In genomic region chr1:154729269-154729980, GRCm38 (mm10) we compare ENCODE assay signal across 10 mouse cellular contexts.
DNase-seq lines count a peak whose midpoint lies in the region; ATAC-seq and TF ChIP-seq lines count a peak whose summit lies in the region.
"Had no signal": no experiment of that assay in that cellular context is flagged by ENCODE, and none has a peak within 500 bp of the region (broad histone marks: within the 10 kb centered on the region; RNA-seq: fewer than 3 reads in every experiment).

No protein-coding gene starts in this region.

- intact Hi-C loops in heart, postnatal 14 days (cut with DNase I) = loop anchor here (1.0 kb wide), 1 partner anchor 448 kb away; no protein-coding TSS in a partner anchor
- intact Hi-C loops in left cerebral cortex, adult 2 months (cut with DNase I) = loop anchor here (1.0 to 5.0 kb wide), 6 partner anchors 197 to 832 kb away; partner anchors contain the start of gene Glul

- peak; percentile 94 for TF ChIP-seq CTCF in left cerebral cortex, adult 2 months (IDR thresholded peaks at IDR 0.05)

- no peaks in the 10 kb centered on the region for H3K9me3 ChIP-seq in midbrain, embryonic 14.5 days (ENCODE audit: control insufficient read depth, low read length)
- no peaks in the 10 kb centered on the region for H3K9me3 ChIP-seq in midbrain, embryonic 16.5 days (replicated peaks; ENCODE audit: control insufficient read depth, low read length, poor library complexity, severe bottlenecking)
- H3K9me3 ChIP-seq in embryonic facial prominence, embryonic 14.5 days (ENCODE audit: control insufficient read depth, low read length) = no peaks in the 10 kb centered on the region
- H3K9me3 ChIP-seq: neural tube, embryonic 12.5 days had no signal

- peaks cover 14% of the 10 kb centered on the region for H3K4me1 ChIP-seq in midbrain, embryonic 14.5 days (ENCODE audit: control insufficient read depth, insufficient read depth, low read length)
- peaks cover 9% of the 10 kb centered on the region; the same call in 1 of the 2 replicates for H3K4me1 ChIP-seq in midbrain, embryonic 16.5 days (ENCODE audit: control insufficient read depth, insufficient read depth, low read length)
- H3K4me1 ChIP-seq in embryonic facial prominence, embryonic 14.5 days (ENCODE audit: control insufficient read depth, insufficient read depth, low read length) = peaks cover 5% of the 10 kb centered on the region; the same call in 1 of the 2 replicates

- H3K36me3 ChIP-seq in midbrain, embryonic 14.5 days (ENCODE audit: control insufficient read depth, insufficient read depth, low read length) = no peaks in the 10 kb centered on the region
- H3K36me3 ChIP-seq in midbrain, embryonic 16.5 days (ENCODE audit: control insufficient read depth, insufficient read depth, low read length) = no peaks in the 10 kb centered on the region
- H3K36me3 ChIP-seq in embryonic facial prominence, embryonic 14.5 days (ENCODE audit: control insufficient read depth, insufficient read depth, low read length) = no peaks in the 10 kb centered on the region
- H3K36me3 ChIP-seq: neural tube, embryonic 12.5 days had no signal

- H3K27me3 ChIP-seq in midbrain, embryonic 14.5 days (ENCODE audit: control insufficient read depth, insufficient read depth, low read length) = peaks cover 29% of the 10 kb centered on the region; the same call in 1 of the 2 replicates
- H3K27me3 ChIP-seq in midbrain, embryonic 16.5 days (ENCODE audit: control insufficient read depth, insufficient read depth, low read depth, low read length) = peaks cover 6% of the 10 kb centered on the region
- peaks cover 46% of the 10 kb centered on the region for H3K27me3 ChIP-seq in embryonic facial prominence, embryonic 14.5 days (replicated peaks; ENCODE audit: control insufficient read depth, insufficient read depth, low read length)

- no peak overlapping the region for H3K4me2 ChIP-seq in midbrain, embryonic 14.5 days (ENCODE audit: low read length)
- no peak overlapping the region for H3K4me2 ChIP-seq in midbrain, embryonic 16.5 days (ENCODE audit: low read length)
- no peak overlapping the region for H3K4me2 ChIP-seq in embryonic facial prominence, embryonic 14.5 days (ENCODE audit: low read depth, low read length)
- H3K4me2 ChIP-seq: neural tube, embryonic 12.5 days had no signal

- H3K27ac ChIP-seq in midbrain, embryonic 14.5 days (replicated peaks; ENCODE audit: low read depth, low read length) = no peak overlapping the region
- no peak overlapping the region for H3K27ac ChIP-seq in midbrain, embryonic 16.5 days (ENCODE audit: low read length)
- no peak overlapping the region for H3K27ac ChIP-seq in embryonic facial prominence, embryonic 14.5 days (replicated peaks; ENCODE audit: low read depth, low read length)
- H3K27ac ChIP-seq in left cerebral cortex, adult 2 months = no peak overlapping the region
- H3K27ac ChIP-seq: neural tube, embryonic 12.5 days had no signal

- 63% methylated on average over 6 of the region's 6 CpGs for WGBS in midbrain, embryonic 14.5 days
- WGBS in midbrain, embryonic 16.5 days = 58% methylated on average over 6 of the region's 6 CpGs
- 60% methylated on average over 6 of the region's 6 CpGs for WGBS in embryonic facial prominence, embryonic 14.5 days

- ATAC-seq in midbrain, embryonic 14.5 days (ENCODE audit: low FRiP score, low TSS enrichment) = no peak
- ATAC-seq in midbrain, embryonic 16.5 days = no peak
- ATAC-seq in embryonic facial prominence, embryonic 14.5 days (ENCODE audit: low read depth) = no peak
- peak; percentile 24; the same call in 1 of the 2 replicates for ATAC-seq in neutrophil, adult 5-6 weeks (ENCODE audit: extremely low read depth, insufficient number of reproducible peaks, low FRiP score, poor library complexity, severe bottlenecking)

- DNase-seq in midbrain, embryonic 14.5 days = peak; percentile 96
- peak; percentile 97 for DNase-seq in brain, adult 2 months (ENCODE audit: low read depth, low spot score)
- peak; percentile 92 for DNase-seq in embryonic facial prominence, embryonic 14.5 days (ENCODE audit: low spot score)
- DNase-seq in heart, postnatal 14 days = peak; percentile 64 to 85
- peak; percentile 80 to 86 for DNase-seq in left cerebral cortex, adult 2 months (ENCODE audit: extremely low spot score in 1 of 2, low spot score in 2 of 2)
- peak; percentile 34 for DNase-seq in thymus, postnatal 25 days

- H3K4me3 ChIP-seq in midbrain, embryonic 14.5 days (replicated peaks; ENCODE audit: low read depth, low read length) = no peak overlapping the region
- no peak overlapping the region for H3K4me3 ChIP-seq in midbrain, embryonic 16.5 days (ENCODE audit: low read depth, low read length)
- H3K4me3 ChIP-seq in embryonic facial prominence, embryonic 14.5 days (ENCODE audit: low read depth, low read length) = no peak overlapping the region
- H3K4me3 ChIP-seq in left cerebral cortex, adult 2 months = no peak overlapping the region
- H3K4me3 ChIP-seq: erythroblast, embryonic 14.5 days; neural tube, embryonic 12.5 days had no signal

- H3K9ac ChIP-seq in midbrain, embryonic 14.5 days (replicated peaks; ENCODE audit: low read length) = no peak overlapping the region
- no peak overlapping the region for H3K9ac ChIP-seq in midbrain, embryonic 16.5 days (ENCODE audit: low read depth, low read length)
- H3K9ac ChIP-seq in embryonic facial prominence, embryonic 14.5 days (ENCODE audit: low read depth, low read length) = no peak overlapping the region
- H3K9ac ChIP-seq: neural tube, embryonic 12.5 days had no signal

Comparison
In these comparisons a context has a peak if more than half of its experiments do, and no peak if none do; other contexts are left out.
1. DNase-seq: peak in every context shown above with its lines; median percentile 97 in brain, adult 2 months; 96 in midbrain, embryonic 14.5 days; 92 in embryonic facial prominence, embryonic 14.5 days; 83 in left cerebral cortex, adult 2 months; 74 in heart, postnatal 14 days; 34 in thymus, postnatal 25 days.